Mouse (Mus musculus): ENCODE results near the gene Tnik.

Tnik gene

GRCm38 (mm10) chr3:28410269-28410668 is 147.3 kb downstream of the Tnik start:
- no peak for DNase-seq

GRCm38 (mm10) chr3:28415986-28416385 is 153.0 kb downstream of the Tnik start:
- DNase-seq: no peak

GRCm38 (mm10) chr3:28417091-28417715 is 154.2 kb downstream of the Tnik start:
- no peak for DNase-seq

GRCm38 (mm10) chr3:28420194-28420593 is 157.2 kb downstream of the Tnik start:
- no peak for DNase-seq

GRCm38 (mm10) chr3:28420698-28421097 is 157.7 kb downstream of the Tnik start:
- DNase-seq: no peak

- DNase-seq: no peak
Measured at GRCm38 (mm10) chr3:28421798-28422197, 158.8 kb downstream of the Tnik start.

GRCm38 (mm10) chr3:28422221-28422620 is 159.2 kb downstream of the Tnik start:
- no peak for DNase-seq

GRCm38 (mm10) chr3:28425911-28426310 is 162.9 kb downstream of the Tnik start:
- no peak for DNase-seq

GRCm38 (mm10) chr3:28431459-28431858 is 168.4 kb downstream of the Tnik start:
- no peak for DNase-seq

- DNase-seq: no peak
Measured at GRCm38 (mm10) chr3:28432321-28432720, 169.3 kb downstream of the Tnik start.

- no peak for DNase-seq
Measured at GRCm38 (mm10) chr3:28435478-28435877, 172.5 kb downstream of the Tnik start.

GRCm38 (mm10) chr3:28437429-28437828 is 174.4 kb downstream of the Tnik start:
- DNase-seq: no peak

GRCm38 (mm10) chr3:28441545-28441944 is 178.5 kb downstream of the Tnik start:
- peak; percentile 70 for DNase-seq

- no peak for DNase-seq
Measured at GRCm38 (mm10) chr3:28442116-28442515, 179.1 kb downstream of the Tnik start.

- DNase-seq: no peak
Measured at GRCm38 (mm10) chr3:28447950-28448349, 184.9 kb downstream of the Tnik start.

GRCm38 (mm10) chr3:28453458-28453857 is 190.4 kb downstream of the Tnik start:
- DNase-seq: no peak

- no peak for DNase-seq
Measured at GRCm38 (mm10) chr3:28456842-28457241, 193.8 kb downstream of the Tnik start.

GRCm38 (mm10) chr3:28457517-28457916 is 194.5 kb downstream of the Tnik start:
- DNase-seq: no peak

- DNase-seq: no peak
Measured at GRCm38 (mm10) chr3:28466688-28467087, 203.7 kb downstream of the Tnik start.

- DNase-seq: no peak
Measured at GRCm38 (mm10) chr3:28467148-28467754, 204.2 kb downstream of the Tnik start.

- no peak for DNase-seq
Measured at GRCm38 (mm10) chr3:28467871-28468285, 204.9 kb downstream of the Tnik start.

- no peak for DNase-seq
Measured at GRCm38 (mm10) chr3:28473439-28473838, 210.4 kb downstream of the Tnik start.

GRCm38 (mm10) chr3:28477373-28477772 is 214.4 kb downstream of the Tnik start:
- peak; percentile 37 for DNase-seq

- DNase-seq: peak; percentile 49
Measured at GRCm38 (mm10) chr3:28485716-28486115, 222.7 kb downstream of the Tnik start.

GRCm38 (mm10) chr3:28487418-28487817 is 224.4 kb downstream of the Tnik start:
- DNase-seq: no peak

All from cerebellum, adult 9-11 months (tissue).